Mouse (Mus musculus) heart, postnatal 0 days (tissue): ENCODE data around the gene Scgb1b30.

Source experiments
- CTCF ChIP-seq: IDR thresholded peaks from 2 replicates; pipeline ENCODE4 v1.5.1; 2016; ENCODE audit warnings: antibody characterized with exemption, control low read depth, low read depth
- EP300 ChIP-seq: IDR thresholded peaks from 2 replicates; pipeline ENCODE4 v1.6.1; 2016; ENCODE audit warnings: antibody characterized with exemption, low read depth

- TF ChIP-seq CTCF (no peak), EP300 (no peak)
These were observed 14.0 kb downstream of the Scgb1b30 start for GRCm38 (mm10) chr7:34109190-34109589.
